Mouse (Mus musculus) cerebellum, postnatal 36 days (tissue): ENCODE data around the gene Cdca3.
A peak's percentile ranks its signal among the peaks of the same experiment; 100 is the strongest.
"Not testable (repeated sequence)": the region's sequence is repeated elsewhere in the genome, so short reads cannot be mapped to it uniquely, and the experiment has no call there.

Source experiments
- DNase-seq, 2 experiments: peaks; one replicate each; pipeline ENCODE4 v3.0.0; 2021 to 2022; ENCODE audit warnings: mixed read lengths in 2 of 2

Cdca3 gene

DNA sequence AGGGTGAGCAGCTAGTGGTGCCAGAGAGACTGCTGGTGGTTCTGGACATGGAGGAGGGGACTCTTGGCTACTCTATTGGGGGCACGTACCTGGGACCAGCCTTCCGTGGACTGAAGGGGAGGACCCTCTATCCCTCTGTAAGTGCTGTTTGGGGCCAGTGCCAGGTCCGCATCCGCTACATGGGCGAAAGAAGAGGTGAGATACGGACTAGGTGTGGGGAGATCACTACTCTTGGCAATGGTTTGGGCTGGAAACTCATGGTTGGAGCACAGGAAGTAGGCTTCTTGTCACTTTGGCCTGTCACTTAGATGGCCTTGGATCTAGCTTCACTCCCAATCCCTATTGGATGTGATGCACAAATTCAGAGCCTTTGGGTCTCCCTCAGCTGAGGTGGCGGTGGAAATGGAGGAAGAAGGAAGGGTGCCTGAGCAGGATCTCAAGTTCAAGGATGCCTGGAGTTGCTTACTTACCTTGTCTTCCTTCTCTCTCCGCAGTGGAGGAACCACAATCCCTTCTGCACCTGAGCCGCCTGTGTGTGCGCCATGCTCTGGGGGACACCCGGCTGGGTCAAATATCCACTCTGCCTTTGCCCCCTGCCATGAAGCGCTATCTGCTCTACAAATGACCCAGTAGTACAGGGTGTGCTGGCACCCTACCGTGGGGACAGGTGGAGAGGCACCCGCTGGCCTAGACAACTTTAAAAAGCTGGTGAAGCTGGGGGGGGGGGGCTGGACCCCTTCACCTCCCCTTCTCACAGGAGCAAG, 19.4 kb upstream of the Cdca3 start:
- DNase-seq = no peak

DNA sequence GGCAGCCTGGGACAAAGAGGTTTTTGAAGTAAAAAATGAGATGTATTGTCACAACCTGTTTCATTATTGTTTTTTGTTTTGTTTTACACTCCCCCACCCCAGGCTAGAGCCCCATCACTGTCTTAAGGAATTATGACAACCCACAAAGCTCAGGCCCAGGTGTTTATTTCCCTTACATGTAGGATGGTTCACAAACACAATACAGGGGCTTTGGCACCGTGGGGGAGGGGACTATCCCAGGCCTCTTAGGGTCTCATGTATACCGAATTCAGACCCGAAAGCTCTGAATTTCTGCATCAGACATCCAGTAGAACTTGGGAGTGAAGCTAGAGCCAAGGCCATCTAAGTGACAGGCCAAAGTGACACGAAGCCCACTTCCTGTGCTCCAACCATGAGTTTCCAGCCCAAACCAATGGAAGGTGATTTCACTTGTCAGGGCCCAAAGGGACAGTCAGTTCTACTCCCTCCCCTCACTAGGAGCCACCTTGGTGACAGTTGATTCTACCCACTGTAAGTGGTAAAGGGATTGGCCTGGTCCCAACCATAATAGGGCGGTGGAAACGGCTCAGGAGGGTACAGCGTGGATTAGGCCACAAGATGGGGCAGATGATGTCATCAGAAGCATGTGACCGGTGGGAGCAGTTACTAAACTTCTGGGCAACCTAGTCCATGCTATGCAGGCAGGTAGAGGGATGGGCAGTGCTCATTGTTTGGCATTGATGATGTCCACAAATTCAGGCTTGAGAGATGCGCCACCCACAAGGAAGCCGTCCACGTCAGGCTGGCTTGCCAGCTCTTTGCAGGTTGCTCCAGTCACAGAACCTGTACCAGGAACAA, 18.6 kb upstream of the Cdca3 start:
- DNase-seq = not testable (repeated sequence)

DNA sequence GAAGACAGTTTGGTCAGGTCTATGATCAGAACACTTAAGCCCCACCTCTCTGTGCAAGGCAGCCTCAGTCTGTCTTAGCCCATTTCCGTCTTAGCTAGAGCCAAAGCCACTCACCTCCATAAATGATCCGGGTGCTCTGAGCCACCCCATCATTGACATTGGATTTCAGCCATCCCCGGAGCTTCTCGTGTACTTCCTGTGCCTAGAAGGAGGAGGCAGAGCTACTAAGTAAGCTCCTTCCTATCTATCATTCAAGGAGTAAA, 18.0 kb upstream of the Cdca3 start:
- DNase-seq = no peak

DNA sequence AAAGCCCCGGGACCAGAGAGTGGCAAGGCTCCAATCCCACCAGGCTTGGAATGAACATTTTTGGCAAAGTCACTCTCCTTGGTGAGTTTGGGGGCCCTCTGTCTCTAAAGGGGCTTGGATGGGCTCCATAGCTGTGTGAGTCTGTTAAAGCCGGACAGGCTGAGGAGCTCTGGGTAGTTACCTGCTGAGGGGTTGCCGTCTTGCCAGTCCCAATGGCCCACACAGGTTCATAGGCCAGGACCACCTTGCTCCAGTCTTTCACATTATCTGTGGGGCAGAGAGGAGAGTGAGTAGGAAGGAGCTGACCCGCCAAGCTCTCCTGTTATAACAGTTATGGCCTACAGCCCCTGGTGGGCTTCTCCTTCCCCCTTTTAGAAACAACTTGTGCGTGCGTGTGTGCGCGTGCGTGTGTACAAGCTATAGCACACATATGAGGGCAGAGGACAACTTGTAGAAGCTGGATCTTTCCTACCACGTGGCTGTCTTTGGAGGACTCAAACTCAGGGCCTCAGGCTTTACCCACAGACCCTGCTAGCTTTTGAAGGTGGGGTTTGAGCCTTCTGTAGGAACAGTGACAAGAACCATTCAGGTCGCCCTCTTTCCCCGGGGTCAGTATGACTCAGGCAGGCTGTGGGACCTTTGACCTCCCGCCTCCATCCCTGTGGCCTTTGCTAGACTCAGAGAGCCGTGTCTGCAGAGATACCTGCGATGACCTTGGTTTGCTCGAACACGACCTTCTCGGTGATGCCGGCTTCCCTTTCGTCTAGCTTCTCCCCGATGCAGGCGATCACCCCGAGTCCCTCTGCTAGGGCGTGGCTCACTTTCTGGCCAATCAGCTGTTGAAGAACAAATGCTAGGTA, 17.4 kb upstream of the Cdca3 start:
- DNase-seq = no peak

DNA sequence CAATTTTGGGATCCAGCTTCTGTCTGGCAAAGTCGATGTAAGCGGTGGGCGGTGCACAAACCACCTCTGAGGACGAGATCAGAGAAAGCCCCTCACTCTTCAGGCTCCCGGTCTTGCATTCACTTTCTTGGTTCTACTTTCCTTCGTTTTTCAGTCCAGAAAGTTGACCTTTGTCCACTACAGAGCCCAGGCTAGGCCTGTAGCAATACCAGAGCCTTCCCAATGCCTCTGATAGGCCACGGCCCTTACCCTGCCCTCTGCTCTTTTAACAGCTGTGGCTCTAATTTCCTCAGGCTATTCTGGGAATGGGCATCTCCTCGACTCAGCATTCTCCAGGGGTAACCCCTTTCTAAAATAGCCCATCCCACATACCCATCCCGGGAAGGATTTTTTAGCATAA, 16.5 kb upstream of the Cdca3 start:
- DNase-seq = peak in 1 of 2 experiments; percentile 24

DNA sequence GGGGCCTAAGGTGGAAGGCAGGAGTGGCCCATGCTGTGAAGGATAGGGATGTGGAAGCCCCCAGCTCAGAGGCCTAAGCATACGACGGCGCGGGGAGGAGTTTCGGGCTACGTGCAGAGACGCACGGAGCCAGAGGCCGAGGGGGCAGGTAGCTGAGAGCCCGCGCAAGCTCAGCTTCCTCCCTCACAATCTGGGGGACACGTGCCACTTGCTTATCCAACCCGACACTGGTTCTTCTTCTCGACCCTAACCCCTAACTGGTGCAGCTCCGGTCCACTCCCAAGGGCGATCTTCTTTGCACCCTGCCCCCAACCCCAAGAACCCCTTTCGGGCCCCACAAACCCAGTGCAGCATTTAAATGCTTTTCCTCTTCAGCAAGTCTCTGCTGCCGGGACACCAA, 15.9 kb upstream of the Cdca3 start:
- peak; percentile 73 to 77 for DNase-seq

DNA sequence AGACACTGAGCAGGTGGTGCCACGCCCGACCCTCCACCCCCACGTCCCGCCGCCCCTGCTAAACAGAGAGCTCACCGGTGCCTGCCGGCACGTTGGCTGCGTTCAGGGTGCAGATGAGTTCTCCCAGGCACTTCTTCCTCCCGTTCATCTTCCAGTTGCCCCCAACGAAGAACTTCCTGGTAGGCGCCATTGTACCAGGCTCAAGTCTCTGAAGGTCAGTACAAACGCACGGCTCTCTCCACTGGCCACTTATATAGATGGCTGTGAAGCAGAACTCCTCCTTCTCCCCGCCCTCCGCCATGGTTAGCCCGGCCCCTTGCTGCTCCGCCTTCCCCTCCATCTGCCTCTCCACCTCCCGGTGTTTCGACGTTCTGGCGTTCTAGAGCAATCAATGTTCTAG, 15.4 kb upstream of the Cdca3 start, which contains the start of gene Tpi1:
Tpi1 (minus strand) TSS at position 364 of the 400 bp plus-strand sequence.
- peak; percentile 90 to 92 for DNase-seq

DNA sequence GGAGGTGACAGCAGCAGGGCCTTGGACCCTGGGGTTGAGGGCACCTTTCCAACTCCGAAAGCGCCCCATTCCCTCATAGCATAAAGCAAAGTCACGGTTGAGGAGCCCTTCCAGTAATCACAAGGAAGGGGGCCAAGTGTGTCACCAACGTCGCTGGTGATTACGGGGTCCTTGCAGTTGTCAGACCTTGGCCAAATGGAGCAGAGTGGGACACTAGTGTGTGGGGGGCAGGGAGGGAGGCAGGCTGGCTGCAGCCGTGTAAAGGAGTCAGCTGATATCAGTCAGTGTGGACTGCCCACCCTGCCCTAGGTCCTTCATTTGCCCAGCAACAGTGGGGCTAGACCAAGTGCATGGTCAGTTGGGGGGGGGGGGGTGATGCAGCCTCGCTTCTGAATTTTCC, 14.9 kb upstream of the Cdca3 start:
- no peak for DNase-seq

DNA sequence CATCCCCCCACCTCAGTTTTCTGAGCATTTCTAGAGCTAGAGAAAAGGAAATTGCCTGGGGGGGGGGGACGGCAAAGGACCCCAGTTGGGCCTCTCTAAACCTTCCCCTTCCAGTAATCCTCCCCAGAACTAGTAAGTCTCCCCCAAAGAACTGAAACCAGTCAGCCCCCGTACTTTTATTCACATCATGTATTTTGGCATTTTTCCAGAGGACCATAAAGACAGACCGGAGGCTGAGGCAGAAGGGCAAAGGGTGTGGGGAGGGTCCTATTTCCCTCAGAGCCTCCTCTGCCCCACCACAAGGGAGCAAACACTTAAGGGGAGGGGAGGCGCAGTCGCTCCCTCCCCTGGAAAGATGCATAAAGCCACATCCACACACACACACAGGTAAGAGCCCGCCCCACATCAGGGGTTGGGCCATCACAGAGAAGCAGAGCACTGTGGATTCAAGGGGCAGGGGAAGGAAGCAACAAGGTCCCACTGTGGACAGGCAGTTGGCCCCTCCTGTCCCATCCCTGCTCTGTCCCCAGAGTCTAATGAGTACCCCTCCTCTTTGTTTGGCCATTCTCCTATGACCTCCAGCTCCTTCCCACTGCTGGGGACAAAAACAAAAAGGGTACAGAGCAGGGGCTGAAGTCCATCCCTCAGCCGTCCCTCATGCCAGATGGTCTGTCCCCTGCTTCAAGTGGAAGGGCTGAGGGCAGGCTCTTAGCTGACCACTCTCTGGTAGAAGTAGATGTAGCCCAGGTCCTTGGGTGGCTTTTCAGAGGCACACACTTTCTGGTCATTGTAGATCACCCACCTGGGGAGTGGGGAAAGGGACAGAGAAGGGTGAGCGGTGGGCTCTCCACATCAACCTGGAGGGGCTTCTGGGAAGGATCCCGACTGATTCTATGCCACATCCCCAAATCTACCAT, 14.2 kb upstream of the Cdca3 start:
- no peak for DNase-seq

DNA sequence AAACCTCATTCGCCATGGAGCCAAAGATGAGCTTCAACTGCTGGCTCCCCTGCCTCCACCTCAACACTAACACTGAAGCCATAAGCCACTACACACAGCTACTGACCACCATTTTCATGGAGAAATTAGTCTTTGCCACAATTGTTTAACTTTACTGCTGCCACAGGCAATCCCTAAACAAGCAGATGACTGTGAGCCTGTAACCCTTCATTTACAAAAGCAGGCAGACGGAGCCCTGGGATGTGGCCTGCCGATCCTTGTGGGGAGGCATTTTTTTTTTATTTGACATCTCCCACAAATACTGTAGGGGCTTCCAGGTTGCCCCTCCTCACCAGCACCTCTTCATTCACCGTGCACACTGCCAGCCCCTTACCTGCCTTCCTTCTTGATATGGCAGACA, 12.7 kb upstream of the Cdca3 start:
- no peak for DNase-seq

DNA sequence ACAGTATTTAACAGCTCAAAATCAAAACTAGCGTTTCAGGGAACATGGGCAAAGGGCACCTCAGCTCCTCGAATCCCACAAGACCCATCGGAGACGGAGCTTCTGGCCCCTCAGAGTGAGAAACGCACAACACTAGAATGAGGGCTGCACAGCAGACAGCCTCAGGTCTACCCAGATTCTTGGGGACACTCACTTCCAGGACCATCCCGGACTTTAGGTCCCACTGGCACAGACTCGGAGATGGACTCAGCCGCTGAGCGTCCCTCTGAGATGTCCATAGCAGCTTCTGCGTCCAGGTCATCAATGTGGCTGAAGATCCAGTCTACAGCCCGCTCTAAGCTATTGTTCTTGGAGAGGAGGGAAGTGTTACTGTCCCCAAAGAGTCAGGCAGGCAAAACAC, 12.2 kb upstream of the Cdca3 start:
- no peak for DNase-seq

DNA sequence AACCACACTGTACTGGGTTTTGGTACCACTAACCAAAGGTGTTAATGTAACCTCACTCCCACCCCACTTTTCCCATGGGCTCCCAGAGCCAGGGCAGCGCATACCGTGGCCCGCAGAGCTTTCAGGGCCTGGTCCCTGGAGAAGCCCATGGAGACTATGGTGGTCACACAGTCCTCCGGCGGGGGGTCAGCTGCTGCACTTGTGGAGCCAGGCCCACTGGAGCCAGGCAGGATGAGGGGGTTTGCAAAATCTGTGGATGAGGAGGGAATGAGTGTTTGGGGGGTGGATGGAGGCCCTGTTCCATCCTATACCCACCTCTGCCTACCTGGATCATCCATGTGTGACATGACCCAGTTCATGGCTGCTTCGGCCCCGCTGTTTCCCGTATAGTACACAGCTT, 11.8 kb upstream of the Cdca3 start:
- no peak for DNase-seq

DNA sequence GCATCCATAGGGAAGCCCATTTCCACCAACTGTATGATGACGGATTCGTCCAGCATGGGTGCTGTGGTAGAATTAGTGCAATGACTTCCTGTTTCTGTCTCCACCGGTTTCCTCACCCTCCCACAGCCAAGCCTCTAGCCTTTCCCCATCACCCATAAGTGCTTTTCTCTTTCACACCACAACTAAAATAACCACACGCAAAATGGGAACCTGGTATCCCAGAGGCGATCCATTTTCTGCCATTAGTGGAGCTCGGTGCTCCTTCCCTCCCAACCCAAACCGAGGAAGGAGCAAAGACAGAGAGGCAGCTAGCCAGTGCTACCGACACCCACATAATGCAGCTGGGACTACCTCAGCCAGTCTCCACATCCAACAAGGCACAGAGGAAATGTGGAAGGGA, 11.4 kb upstream of the Cdca3 start:
- no peak for DNase-seq

DNA sequence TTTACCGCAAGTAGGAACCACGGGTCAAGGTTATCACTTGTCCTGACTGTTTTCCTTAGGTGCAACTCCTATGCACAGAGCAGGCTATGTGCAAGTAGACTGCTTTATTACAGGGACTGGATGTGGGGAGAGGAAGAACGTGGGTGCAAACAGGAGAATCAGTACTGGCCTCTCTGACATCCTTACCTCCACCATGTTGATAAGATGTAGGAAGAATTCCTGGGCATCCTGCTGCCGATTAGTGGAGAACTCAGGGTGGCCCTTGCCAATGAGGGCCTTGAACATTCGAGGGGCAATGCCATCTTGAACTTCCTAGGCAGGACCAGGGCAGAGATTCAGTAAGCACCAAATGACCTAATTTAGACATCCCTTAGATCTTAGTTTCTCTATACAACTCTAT, 8.5 kb upstream of the Cdca3 start:
- DNase-seq = no peak

DNA sequence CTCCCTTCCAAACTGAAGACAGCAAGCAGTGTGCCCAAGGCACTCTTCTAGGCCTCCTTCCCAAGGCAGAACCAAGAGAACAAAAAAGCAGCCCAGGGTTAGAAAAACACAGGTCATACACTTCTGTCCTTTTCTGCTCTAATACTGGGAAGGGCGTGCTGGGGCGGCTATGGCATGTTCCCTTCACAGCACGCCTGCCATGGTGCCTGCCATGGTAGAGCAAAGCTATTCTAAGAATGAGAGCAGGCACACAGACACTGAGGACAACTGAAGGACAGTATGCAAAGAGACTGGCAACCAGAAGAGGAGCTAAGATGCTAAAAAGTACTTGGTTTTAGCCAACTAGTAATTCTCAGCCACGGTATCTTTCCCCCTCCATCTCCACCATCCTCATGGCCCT, 7.3 kb upstream of the Cdca3 start:
- no peak for DNase-seq

DNA sequence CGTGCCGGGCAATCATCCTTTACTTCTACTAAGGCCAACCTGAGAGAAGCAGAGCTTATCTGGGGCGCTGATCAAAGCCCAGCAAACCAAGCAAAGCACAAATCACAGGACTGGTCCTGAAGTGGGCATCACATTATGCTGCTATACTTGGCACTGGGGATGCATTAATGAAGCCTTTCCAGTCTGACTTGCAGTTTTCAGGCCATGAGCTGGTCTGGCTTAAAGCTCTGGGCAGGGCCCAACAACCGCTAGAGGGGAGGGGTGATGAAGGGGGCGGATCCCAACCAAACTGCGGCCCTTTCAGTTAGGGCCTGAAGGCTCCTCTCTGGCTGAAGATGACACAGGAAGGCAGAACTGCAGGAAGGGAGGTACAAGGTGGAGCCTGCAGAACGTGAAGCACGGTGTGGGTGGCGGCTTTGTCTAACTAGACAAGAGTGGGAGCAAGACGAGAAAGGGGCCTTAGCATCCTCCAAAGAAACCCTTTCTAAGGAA, 1.2 kb upstream of the Cdca3 start:
- DNase-seq = peak; percentile 25 to 29

DNA sequence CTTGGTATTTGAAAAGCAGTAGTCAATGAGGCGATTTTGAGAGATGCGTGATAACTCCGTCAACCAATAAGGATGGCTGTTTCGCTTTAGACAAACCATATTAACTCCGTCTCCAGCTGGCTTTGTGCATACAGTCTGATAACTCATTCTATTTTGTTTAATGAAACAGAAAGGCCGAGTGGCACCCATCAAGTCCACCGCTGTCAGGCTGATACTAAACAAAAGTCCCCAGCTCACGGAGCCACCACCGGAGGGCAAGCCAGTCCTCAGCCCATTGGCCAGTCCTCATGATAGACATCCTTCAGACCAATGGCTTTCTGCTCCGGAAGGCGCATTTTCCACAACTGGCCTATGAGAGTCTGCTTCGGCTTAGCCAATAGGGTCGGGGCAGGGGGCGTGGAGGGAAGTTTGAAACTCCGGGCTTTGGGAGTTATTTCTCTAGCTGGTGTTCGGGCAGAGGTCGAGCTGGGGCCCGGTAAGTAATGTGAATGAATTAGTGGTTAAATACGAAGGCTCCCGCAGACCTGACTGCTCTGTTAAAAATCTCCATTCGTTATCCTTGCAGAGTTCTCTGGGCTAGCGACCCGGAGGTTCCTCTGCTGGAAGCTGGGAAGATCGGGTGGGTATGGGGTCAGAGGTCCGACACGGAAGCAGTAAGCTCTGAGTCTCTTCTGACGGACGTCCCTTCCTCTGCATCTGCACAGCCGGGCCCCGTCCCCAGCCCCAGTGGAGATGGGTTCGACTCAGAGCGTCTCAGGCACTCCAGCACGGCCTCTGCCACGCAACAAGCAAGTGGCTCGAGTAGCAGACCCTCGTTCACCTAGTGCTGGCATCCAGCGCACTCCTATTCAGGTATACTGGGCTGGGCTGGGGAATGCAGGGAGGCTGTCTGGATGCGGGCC, 703 bp downstream of the Cdca3 start:
- peak; percentile 90 to 92 for DNase-seq

DNA sequence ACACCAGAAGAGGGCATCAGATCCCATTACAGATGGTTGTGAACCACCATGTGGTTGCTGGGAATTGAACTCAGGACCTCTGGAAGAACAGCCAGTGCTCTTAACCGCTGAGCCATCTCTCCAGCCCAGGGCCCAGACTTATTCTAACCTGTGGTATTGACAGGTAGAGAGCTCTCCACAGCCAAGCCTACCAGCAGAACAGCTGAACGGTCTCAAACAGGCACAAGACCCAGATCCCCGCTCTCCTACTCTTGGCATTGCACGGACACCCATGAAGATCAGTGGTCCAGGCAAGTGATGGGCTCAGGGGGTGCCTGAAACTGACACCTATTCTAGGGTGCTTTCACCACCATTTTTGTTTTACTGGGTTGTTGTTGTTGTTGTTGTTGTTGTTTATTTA, 1.9 kb downstream of the Cdca3 start:
- DNase-seq = not testable (repeated sequence)

DNA sequence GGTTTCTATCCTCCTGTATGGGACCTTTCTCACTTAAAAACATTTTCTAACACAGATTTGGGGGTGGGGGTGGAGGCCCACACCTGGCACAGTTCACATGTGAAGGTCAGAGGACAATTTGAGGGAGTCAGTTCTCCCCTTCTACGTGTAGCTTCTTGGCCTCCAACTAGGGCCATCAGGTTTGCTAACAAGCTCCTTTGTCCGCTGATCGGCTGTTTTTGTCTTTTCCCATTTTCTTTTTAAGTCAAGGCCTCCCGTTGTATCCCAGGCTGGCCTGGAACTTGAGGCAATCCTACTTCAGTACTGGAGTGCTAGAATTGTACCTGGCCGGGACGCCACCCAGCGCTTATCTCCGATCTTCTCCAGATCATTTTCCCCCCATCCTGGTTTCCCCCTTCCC, 2.3 kb downstream of the Cdca3 start:
- no peak for DNase-seq

DNA sequence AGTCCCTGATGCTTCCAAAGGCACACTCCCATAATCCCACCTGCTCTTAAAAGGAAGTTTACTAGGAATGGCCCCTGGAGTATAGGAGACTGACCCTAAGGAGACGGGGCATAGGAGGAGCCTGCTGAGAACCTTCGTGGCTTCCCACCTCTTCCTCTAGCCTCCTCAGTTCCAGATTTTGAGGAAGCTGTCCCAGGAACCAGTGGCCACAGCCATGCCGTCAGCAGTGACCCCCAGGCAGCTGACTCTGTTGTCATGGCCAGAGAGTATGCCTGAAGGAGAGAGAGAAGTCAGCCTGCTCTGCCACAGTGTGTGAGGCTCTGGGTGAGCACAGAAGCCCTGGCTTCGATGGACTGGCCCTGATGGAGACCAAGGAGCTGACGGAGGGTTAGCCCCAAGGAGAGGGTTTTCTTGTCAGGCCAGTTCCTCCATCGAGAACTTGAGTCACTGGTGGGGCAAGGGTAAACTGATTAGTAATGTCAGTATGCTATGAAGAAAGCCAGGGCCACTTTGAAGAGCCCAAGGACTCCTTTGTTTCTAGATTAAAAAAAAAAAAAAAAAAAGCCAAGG, 5.2 kb downstream of the Cdca3 start:
- DNase-seq = no peak

DNA sequence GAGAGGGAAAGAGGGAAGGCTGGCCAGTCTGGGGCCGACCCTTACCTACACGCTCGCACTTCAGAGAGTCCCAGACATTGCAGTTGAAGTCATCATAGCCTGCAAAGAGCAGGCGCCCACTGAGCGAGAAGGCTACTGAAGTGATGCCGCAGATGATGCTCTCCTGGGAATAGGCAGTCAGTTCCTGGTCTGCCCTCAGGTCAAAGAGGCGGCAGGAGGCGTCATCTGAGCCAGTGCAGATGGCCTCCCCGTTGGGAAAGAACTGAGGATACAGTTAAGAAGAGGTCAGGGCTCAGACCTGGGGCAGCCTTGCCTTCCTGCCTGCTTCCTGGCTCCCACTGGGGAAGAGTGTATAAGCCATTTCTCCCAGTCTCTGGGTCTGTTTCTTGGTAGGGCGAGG, 6.2 kb downstream of the Cdca3 start:
- DNase-seq = no peak
